Mouse (Mus musculus): ENCODE data around the gene Bcat1.

GRCm38 (mm10) chr6:145110786-145111185 is 34.8 kb upstream of the Bcat1 start:
- TF ChIP-seq CTCF (IDR thresholded peaks at IDR 0.05) (no peak), EP300 (IDR thresholded peaks at IDR 0.05; ENCODE audit: insufficient read depth, low read depth, low read length) (no peak)
